Mouse (Mus musculus): ENCODE measurements around the gene Cip2a.

Cip2a gene

DNA sequence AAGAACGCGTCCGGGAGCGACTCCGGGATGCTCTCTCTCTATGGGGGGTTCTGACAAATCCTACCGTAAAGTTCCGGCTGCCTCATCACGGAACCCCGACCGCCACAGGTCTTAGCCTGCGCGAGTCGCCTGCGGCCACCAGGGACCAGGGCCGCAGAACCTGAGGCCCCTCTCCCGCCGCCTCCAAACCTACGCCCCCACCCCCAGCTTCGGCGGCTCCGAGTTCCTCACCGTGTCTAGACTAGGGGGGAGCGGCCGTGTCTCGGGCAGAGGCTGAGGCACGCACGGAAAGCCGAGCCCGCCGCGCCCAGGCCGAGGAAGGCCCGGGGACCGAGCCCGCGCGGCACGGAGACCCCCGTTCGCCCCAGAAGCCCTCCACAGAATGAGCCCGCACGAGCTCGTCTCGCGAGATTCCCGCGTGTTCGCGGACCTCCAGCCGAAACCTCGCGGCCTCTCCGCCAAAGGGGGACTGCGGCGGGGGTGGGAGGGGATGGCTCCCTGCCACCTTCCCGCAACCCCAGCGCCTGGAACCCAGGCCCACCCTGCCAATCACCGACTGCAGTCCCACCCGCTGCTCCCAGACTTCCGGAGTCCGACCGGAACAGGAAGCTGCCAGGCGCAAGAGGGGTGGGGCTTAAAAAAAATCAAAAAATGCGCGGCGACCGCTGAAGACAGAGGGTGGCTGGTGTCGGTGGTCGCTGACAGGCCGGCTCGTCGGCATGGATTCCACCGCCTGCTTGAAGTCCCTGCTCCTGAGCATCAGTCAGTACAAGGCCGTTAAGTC is at the start of gene Cip2a, which contains the start of gene Dzip3:
Gene Cip2a (plus strand): TSS at position 627 of the 784 bp plus-strand sequence.
Gene Dzip3 (minus strand): TSS at position 607 of the 784 bp plus-strand sequence.
- DNase-seq = peak; percentile 88

DNA sequence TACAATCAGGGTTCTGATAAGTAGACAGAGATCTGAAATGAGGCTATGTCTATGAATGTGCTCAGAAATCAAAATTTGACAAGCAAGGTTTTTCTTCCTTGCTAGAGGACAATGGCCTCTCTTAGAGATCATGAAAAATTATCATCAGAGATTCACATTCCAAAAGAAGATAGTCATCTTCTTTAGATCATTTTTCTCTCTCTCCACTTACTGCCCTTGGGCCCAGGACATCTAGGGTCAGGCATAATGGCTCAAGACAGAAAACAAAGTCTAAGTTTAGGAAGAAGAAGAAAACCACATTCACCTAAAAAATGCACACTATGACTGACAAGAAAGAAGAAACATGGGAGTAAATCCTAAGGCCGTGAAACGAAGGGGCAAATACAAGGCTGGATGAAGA is 21.0 kb upstream of the Cip2a start:
- DNase-seq = no peak

DNA sequence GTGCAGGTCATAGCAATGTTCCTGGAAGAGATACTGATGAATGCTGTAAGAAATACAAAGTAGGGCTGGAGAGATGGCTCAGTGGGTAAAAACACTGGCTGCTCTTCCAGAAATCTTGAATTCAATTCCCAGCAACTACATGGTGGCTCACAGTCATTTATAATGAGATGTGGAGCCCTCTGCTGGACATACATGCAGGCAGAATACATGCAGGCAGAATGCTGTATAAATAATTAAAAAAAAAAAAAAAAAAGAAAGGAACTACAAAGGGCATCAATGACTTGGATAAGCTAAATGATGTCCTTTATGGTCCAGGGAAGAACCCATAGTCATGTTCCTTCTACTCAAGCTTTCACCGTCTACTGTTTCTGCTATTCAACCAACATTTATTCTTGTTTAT is 20.4 kb upstream of the Cip2a start:
- no peak for DNase-seq

DNA sequence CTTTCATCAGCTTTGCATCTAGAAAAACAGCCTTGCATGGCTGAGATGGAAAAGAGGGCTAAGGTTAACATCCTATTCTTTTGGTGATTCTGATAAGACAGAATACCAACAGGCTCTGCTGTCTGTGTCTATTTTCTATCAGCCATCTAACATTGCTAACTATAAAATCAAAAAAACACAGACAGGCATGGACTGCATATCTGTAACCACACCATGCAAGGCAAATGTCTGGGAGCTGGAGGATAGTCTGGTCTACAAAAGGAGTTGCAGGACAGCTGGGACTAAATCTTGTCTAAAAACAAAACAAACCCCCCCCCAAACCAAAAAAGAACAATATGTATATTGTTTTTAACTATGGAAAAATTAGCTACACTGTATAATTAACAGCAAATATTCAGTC is 14.0 kb upstream of the Cip2a start:
- DNase-seq = no peak

DNA sequence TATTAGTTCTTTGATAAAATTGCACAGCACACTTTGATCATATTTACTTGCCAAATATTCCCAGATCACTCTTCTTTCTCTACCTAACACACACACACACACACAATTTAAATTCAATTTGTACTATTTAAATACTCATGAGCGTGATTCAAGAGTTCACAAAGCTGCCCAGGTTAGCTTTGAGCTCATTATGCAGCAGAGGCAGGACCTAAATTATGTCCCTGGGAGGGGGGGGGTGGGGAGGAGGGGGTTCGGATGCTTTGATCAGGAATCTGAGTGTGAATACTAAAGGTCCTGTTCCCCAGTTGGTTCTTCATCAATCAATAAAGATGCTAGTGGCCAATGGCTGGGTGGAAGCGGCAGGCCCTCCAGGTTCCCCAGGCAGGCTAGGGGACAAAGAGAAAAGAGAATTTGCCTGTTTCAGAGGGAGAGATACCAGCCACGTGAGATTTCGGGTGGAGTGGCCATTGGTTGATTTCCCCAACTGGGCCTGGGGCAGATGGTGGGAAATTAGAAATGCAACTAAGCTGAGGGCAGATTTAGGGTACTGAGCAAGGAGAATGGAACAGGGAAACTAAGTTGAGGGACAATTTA is 8.9 kb upstream of the Cip2a start:
- DNase-seq = no peak

DNA sequence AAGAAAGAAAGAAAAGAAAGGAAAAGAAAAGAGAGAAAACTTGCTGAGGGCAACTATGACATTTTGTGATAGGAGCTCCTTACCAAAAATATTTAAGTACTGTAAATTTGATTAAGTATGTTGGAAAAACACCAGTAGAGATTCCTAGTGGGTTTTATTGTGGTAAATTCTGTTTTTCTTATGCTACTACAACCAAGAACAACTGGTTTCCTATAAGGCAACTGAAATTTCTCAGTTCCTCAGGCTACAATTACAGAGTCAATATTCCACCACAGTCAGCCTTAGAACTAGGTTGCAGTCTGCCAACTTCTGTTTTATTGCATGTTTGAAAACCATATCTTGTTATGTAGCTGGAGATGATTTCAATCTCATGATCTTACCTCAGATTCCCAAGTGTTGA is 4.3 kb upstream of the Cip2a start:
- DNase-seq = no peak

DNA sequence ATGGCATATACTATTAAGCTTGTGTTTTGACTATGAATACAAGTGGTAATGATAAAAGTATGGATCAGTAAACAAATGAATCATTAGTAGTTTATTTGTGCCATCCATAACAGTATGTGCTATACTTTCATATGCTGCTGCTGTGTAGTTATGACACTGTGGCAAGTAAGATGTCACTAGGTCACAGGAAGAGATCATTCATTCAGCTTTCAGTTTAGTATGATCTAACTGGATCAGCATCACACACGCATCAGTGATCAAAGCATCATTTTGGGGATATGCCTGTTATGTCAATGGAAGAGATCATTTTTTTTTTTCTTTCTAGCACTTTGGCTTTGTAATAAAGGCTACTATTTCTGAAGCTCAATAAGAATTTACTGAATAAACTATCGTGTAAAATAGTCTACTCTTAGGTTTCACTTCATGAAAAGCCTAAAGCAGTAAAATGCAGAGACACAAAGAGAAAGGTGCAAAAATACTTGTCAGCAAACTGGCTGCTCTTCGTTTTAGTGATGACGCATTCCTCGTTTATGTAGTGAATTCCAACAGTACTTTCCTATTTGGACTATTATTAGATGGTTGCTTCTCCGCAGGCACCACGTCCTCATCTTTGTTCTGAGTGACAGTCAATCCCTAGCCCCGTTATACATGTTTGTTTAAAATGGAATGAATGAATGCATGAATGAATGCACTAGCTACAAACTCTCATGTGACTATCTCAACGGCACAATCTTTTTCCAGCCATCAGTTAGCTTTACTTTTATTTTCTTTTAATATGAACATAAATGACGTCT is 1.4 kb upstream of the Cip2a start:
- DNase-seq = peak; percentile 28

DNA sequence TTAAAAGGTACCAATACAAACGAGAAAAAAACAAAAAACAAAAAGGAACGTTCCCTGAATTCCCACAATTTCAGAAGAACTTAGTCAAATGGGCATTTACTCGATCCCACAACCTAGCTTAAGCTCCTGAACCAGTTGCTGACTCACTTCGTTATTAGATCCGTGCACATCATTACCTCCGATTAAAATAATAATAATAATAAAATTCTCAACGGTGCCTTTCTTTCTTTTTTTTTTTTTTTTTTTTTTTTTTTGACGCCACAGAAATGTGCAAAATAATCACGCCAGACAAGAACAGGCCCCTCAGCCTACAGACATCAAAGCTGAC is 790 bp upstream of the Cip2a start:
- no peak for DNase-seq

DNA sequence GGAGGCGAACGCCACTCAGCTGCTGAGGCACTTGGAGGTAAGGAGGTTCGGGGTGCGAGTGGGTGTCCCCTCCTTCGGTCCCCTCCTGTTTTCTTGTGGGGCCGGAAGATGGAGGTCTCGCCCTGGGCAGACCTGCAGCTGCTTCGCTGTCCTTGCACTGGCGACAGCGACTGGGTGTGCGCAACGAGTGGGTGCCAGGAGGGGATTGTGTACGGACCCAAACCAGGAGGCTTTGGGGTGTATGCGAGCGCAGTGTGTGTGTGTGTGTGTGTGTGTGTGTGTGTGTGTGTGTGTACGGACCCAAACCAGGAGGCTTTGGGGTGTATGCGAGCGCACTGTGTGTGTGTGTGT is 333 bp downstream of the Cip2a start:
- DNase-seq = no peak

DNA sequence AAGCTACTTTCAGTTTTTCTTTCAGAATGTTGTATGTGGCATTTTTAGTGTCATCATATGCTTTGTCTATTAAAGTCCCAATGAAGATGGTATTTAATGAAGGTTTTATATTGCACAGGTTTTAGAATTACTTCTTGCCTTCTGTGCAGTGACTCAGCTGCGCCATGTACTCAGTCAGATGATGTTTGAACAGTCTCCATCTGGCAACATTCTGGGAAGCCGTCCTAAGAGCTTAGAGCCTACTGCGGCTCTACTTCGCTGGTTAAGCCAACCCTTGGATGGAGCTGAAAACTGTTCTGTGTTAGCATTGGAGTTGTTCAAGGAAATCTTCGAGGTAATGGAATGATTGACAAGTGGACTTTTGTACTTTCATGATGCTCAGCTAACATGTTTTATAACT is 10.2 kb downstream of the Cip2a start:
- no peak for DNase-seq

DNA sequence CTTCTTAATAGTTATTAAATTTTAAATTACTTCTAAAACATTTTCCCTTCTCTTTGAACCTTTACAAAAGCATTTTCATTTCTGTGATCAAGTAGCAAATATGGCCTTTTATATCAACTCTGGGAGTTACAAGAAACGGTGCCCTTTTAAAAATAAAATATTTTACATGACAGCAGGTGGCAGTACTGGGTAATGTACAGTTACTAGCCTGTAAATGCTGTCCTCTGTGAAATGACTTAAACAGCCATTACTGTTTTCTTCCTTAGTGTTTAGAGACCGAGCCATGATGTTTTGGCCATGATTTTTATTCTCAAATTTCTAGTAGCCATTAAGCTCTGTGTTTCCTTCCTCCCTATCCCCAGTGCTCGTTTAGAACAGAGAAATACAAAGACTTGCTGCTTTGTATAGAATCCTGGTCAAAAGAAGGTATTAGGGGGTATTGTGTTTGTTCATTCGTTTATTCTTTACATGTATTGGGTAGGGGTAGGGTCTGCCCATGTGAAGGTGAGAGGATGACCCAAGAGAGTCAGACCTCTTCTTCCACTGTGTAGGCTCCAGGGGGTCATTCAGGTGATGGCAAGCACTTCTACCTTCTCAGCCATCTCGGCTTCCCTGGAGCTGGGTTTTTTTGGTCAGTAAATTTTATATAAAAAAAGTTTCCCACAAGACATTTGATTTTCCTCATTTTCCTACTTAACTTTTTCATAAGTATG is 22.8 kb downstream of the Cip2a start:
- peak; percentile 7 for DNase-seq

DNA sequence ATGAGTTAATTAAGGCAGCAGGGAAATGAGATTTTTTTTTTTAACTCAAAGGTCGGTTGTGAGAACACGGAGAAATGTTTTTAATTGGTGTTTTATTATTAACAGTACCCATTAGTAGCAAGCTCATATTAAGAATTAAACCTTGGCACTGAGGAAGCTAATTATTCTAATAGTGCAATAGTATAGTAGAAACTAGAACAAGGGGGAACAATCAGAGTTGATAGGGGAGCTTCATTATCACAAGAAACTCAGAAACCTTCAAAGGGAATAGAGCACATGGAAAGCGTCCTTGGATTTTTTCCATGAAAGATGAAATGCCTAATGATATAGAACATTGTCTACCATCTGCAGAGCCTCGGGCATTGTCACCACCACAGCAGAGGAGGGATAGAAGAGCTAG is 41.9 kb downstream of the Cip2a start:
- no peak for DNase-seq

DNA sequence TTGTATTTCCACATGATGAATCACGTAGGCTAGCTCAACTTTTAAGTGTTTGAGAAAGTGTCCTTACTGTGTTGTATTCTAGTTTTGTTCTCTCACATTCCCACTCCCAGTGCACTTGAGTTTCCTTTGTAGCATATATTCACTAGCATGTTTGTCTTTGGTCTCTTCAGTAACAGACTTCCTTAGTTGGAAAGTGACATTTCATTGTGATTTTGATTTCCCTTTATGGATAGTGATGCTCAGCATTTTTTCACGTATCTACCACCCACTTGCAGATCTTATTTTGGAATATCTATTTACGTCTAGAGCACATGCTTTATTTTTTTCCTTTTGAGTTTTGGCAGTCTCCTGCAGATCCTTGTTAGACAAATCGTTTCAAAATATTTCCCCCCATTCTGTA is 43.8 kb downstream of the Cip2a start:
- DNase-seq = no peak

DNA sequence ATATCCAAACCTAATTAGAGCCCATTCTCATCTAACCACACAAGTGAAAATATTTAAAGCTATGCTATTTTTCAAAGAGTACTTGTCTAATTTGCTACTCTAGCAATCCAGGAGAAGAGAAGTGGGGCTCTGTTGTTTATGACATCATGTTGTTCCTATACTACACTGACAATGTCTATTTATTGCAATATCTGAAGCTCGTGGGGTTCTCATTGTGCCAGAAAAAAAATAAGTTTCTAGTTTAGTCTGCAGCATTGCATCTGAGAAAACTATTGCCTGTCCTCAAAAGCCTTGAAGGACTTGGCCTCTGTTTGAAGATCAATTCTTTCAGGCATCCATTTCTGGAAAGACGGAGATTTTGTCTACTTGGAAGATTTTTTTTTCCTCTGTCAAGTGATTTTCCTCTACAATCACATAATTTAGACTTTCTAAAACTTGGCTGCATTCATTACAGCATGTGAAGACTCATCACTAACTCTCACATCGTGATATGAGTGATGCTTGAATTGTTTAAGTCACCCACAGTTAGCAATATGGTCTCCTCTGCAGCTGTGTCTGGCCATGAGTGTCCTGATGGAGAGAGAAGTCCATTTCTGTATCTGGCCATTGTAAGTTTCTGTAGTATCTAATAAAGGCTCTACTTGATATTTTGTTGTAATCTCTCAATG is 46.7 kb downstream of the Cip2a start:
- DNase-seq = no peak

DNA sequence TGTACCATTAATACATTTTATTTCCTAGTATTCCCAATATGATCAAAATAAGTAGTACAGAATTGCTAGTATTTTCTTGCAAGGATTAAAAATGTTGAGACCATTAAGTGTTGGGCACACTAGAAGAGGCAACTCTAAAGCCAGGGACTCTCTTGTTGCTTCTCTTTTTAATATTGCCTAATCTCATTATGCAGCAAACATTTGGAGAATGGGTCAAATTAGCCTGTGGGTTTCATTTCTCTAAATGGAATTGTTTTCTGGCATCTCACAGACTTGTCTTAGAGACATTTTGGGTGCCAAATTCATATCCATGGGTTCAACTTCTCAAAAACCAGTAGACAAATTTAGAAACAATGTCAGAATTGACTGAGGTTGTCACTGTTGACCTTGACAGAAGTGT is 55.2 kb downstream of the Cip2a start:
- DNase-seq = no peak

DNA sequence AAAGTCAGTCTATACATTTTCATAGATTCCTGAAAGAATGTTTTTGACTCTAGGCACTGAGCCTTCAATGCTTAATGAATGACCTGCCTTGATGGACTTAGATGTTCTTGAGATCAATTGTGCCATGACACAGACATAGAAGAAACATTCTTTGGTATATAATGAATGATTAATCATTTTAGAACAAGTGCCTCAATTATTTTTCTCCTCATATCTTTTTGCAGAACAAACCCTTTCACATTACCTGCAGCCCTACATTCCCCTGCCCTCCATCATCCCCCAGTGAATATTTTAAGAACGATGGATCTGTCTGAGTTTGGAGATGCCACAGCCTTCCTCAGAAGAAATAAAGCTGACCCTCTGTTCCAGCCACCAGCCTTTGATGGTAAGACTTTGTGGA is 63.2 kb downstream of the Cip2a start, which contains the start of gene Myh15:
Gene Myh15 (plus strand): TSS at position 301 of the 400 bp plus-strand sequence.
- DNase-seq = no peak
